Mouse (Mus musculus) MEL (cell line): ENCODE data around the gene Rab3gap2. TPM values are rescaled to one million over a fixed set of nuclear protein-coding genes. Genes with fewer than 3 reads are reported as not detected.

Experiments
- DNase-seq: peaks from one replicate; pipeline ENCODE4 v3.0.0; 2011; ENCODE audit warnings: low read depth, low spot score
- H3K27ac ChIP-seq: 2 replicates; pipeline ENCODE4 v1.5.1; 2012; ENCODE audit warnings: low read depth, mild to moderate bottlenecking, control low read depth, low read length, moderate library complexity; ENCODE audit not compliant: control insufficient read depth
- H3K27me3 ChIP-seq, 2 experiments: fragments of 150-350 bp in 1 of 2; sonication (generic) in 1 of 2; 2 replicates each; pipeline ENCODE4 v1.6.1; 2012; ENCODE audit warnings: low read length in 2 of 2, mild to moderate bottlenecking in 2 of 2, improper control_type of control experiment in 1 of 2, moderate library complexity in 1 of 2; ENCODE audit not compliant: insufficient read depth in 2 of 2, control insufficient read depth in 1 of 2
- H3K36me3 ChIP-seq, 2 experiments: 2 replicates each; pipeline ENCODE4 v1.6.1; 2012 to 2014; ENCODE audit warnings: low read length in 2 of 2, improper control_type of control experiment in 1 of 2, inconsistent platforms in 1 of 2, mild to moderate bottlenecking in 1 of 2; ENCODE audit not compliant: insufficient read depth in 2 of 2, control insufficient read depth in 1 of 2
- H3K4me1 ChIP-seq, 2 experiments: fragments of 150-350 bp in 1 of 2; sonication (generic) in 1 of 2; 2 replicates each; pipeline ENCODE4 v1.6.1; 2012; ENCODE audit warnings: low read length in 2 of 2, improper control_type of control experiment in 1 of 2, mild to moderate bottlenecking in 1 of 2; ENCODE audit not compliant: insufficient read depth in 2 of 2, control insufficient read depth in 1 of 2
- H3K4me3 ChIP-seq, 2 experiments: fragments of 150-350 bp in 1 of 2; sonication (generic) in 1 of 2; 2 replicates each; pipeline ENCODE4 v1.5.1; 2012; ENCODE audit warnings: low read depth in 2 of 2, low read length in 2 of 2, mild to moderate bottlenecking in 2 of 2, moderate library complexity in 2 of 2, control low read depth in 1 of 2, improper control_type of control experiment in 1 of 2; ENCODE audit not compliant: control insufficient read depth in 1 of 2, insufficient read depth in 1 of 2
- H3K79me2 ChIP-seq: 2 replicates; pipeline ENCODE4 v1.6.1; 2012; ENCODE audit warnings: mild to moderate bottlenecking, low read length, moderate library complexity; ENCODE audit not compliant: control insufficient read depth, poor library complexity, insufficient read depth
- H3K9ac ChIP-seq: 2 replicates; pipeline ENCODE4 v1.6.1; 2012; ENCODE audit warnings: low read depth, mild to moderate bottlenecking, control low read depth, low read length, moderate library complexity; ENCODE audit not compliant: control insufficient read depth, poor library complexity, severe bottlenecking
- H3K9me3 ChIP-seq: fragments of 150-350 bp; sonication (generic); replicated peaks from 2 replicates; pipeline ENCODE4 v1.6.1; 2012; ENCODE audit warnings: mild to moderate bottlenecking, low read length, improper control_type of control experiment, moderate library complexity; ENCODE audit not compliant: insufficient read depth
- CHD1 ChIP-seq: IDR thresholded peaks from 2 replicates; pipeline ENCODE4 v1.6.1; 2012; ENCODE audit warnings: low read depth, mild to moderate bottlenecking, inconsistent platforms, low read length, improper control_type of control experiment
- CTCF ChIP-seq, 3 experiments: IDR thresholded peaks in 2 of 3; conservative IDR thresholded peaks in 1 of 3; 2 replicates each; pipeline ENCODE4 v1.5.1; 2011 to 2012; ENCODE audit warnings: low read length in 3 of 3, low read depth in 2 of 3, mild to moderate bottlenecking in 2 of 3, improper control_type of control experiment in 1 of 3, inconsistent platforms in 1 of 3, mixed read lengths in 1 of 3, moderate library complexity in 1 of 3; ENCODE audit not compliant: control insufficient read depth in 1 of 3, insufficient read depth in 1 of 3, poor library complexity in 1 of 3, severe bottlenecking in 1 of 3
- E2F4 ChIP-seq: IDR thresholded peaks from 2 replicates; pipeline ENCODE4 v1.6.1; 2011; ENCODE audit warnings: low read depth, low read length, improper control_type of control experiment, borderline replicate concordance
- ELF1 ChIP-seq: IDR thresholded peaks from 2 replicates; pipeline ENCODE4 v1.6.1; 2014; ENCODE audit warnings: low read depth, mild to moderate bottlenecking, inconsistent platforms, low read length, improper control_type of control experiment, moderate library complexity
- ETS1 ChIP-seq: IDR thresholded peaks from 2 replicates; pipeline ENCODE4 v1.6.1; 2012; ENCODE audit warnings: low read depth, mild to moderate bottlenecking, inconsistent platforms, low read length, improper control_type of control experiment, moderate library complexity
- GABPA ChIP-seq: IDR thresholded peaks from 2 replicates; pipeline ENCODE4 v1.6.1; 2012; ENCODE audit warnings: low read depth, mild to moderate bottlenecking, inconsistent platforms, low read length, improper control_type of control experiment, moderate library complexity
- GATA1 ChIP-seq: IDR thresholded peaks from 2 replicates; pipeline ENCODE4 v1.6.1; 2011; ENCODE audit warnings: low read depth, low read length, improper control_type of control experiment
- KAT2A ChIP-seq: conservative IDR thresholded peaks from 2 replicates; pipeline ENCODE4 v1.6.1; 2012; ENCODE audit warnings: low read depth, low read length, improper control_type of control experiment, inconsistent platforms
- MXI1 ChIP-seq: IDR thresholded peaks from 2 replicates; pipeline ENCODE4 v1.6.1; 2011; ENCODE audit warnings: mild to moderate bottlenecking, low read depth, low read length, improper control_type of control experiment
- MYB ChIP-seq: IDR thresholded peaks from 2 replicates; pipeline ENCODE4 v1.6.1; 2011; ENCODE audit warnings: mild to moderate bottlenecking, low read depth, low read length, improper control_type of control experiment
- MYC ChIP-seq: IDR thresholded peaks from 2 replicates; pipeline ENCODE4 v1.6.1; 2011; ENCODE audit warnings: low read depth, mild to moderate bottlenecking, low read length, improper control_type of control experiment, moderate library complexity
- NELFE ChIP-seq: IDR thresholded peaks from 2 replicates; pipeline ENCODE4 v1.6.1; 2011; ENCODE audit warnings: low read depth, low read length, improper control_type of control experiment
- NRF1 ChIP-seq: IDR thresholded peaks from 2 replicates; pipeline ENCODE4 v1.6.1; 2014; ENCODE audit warnings: low read depth, mild to moderate bottlenecking, inconsistent platforms, low read length, improper control_type of control experiment, moderate library complexity; ENCODE audit not compliant: poor library complexity, insufficient read depth, severe bottlenecking
- POLR2A ChIP-seq, 2 experiments: IDR thresholded peaks; 2 replicates each; pipeline ENCODE4 v1.6.1; 2011 to 2012; ENCODE audit warnings: low read length in 2 of 2, mild to moderate bottlenecking in 2 of 2, control low read depth in 1 of 2, improper control_type of control experiment in 1 of 2, low read depth in 1 of 2, moderate library complexity in 1 of 2; ENCODE audit not compliant: control insufficient read depth in 1 of 2, insufficient read depth in 1 of 2, poor library complexity in 1 of 2
- POLR2AphosphoS5 ChIP-seq: IDR thresholded peaks from 2 replicates; pipeline ENCODE4 v1.6.1; 2012; ENCODE audit warnings: low read depth, borderline replicate concordance, mild to moderate bottlenecking, inconsistent platforms, low read length, moderate library complexity, mixed read lengths
- RAD21 ChIP-seq: IDR thresholded peaks from 2 replicates; pipeline ENCODE4 v1.6.1; 2011; ENCODE audit warnings: mild to moderate bottlenecking, low read depth, low read length, improper control_type of control experiment
- SIN3A ChIP-seq: IDR thresholded peaks from 2 replicates; pipeline ENCODE4 v1.6.1; 2012; ENCODE audit warnings: low read length, improper control_type of control experiment, inconsistent platforms
- USF1 ChIP-seq: IDR thresholded peaks from 2 replicates; pipeline ENCODE4 v1.6.1; 2014; ENCODE audit warnings: low read depth, mild to moderate bottlenecking, inconsistent platforms, low read length, improper control_type of control experiment, moderate library complexity
- ZNF384 ChIP-seq: IDR thresholded peaks from 2 replicates; pipeline ENCODE4 v1.6.1; 2012; ENCODE audit warnings: low read depth, mild to moderate bottlenecking, inconsistent platforms, low read length, improper control_type of control experiment
- polyA plus RNA-seq, 2 experiments: library from polyadenylated mRNA; stranded (reverse) in 1 of 2; unstranded in 1 of 2; fragments of >175 nt in 1 of 2; fragments of >200 nt in 1 of 2; gene quantifications; 2 replicates each; pipeline versions ENCODE4 v1.2.1 to v1.2.4; 2012; ENCODE audit warnings: low replicate concordance in 2 of 2, low read depth in 1 of 2; ENCODE audit not compliant: insufficient read length in 2 of 2, insufficient read depth in 1 of 2, missing spikeins in 1 of 2
- total RNA-seq: library from RNA; depleted of rRNA; stranded (reverse); fragments of 300-350 nt; gene quantifications from 2 replicates; pipeline ENCODE4 v1.2.3, GENCODE M21; 2012

The Rab3gap2 gene
- total and polyA plus RNA-seq, 3 experiments: 24.1 to 40.1 TPM; not detected in 1

DNA sequence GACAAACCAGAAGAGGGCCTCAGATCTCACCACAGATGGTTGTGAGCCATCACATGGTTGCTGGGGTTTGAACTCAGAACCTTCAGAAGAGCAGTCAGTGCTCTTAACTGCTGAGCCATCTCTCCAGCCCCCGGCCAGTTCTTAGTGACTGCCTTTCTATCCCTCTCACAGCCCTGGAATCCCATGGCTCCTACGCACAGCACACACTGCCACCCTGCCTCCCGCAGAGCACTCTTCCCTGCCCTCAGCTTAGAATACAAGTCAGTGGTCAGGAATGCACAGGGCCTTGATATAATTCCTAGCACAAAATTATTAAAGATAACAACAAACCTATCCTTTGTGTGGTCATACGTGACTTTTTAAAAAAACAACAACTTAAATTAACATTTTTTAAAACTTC, 110.6 kb downstream of the Rab3gap2 start:
- no peaks in the 10 kb centered on the region for H3K4me1 ChIP-seq
- H3K4me3 ChIP-seq: no peak overlapping the region
- no peaks in the 10 kb centered on the region for H3K79me2 ChIP-seq
- H3K27me3 ChIP-seq: no peaks in the 10 kb centered on the region
- H3K9ac ChIP-seq: no peak overlapping the region
- no peak for DNase-seq
- TF ChIP-seq POLR2AphosphoS5 (no peak), SIN3A (no peak), NRF1 (no peak), E2F4 (no peak), USF1 (no peak)
- peaks cover 0 to 14% of the 10 kb centered on the region in 2 experiments; a peak in 2 of 4 replicates for H3K36me3 ChIP-seq
- H3K9me3 ChIP-seq: no peaks in the 10 kb centered on the region
- H3K27ac ChIP-seq: no peak overlapping the region

DNA sequence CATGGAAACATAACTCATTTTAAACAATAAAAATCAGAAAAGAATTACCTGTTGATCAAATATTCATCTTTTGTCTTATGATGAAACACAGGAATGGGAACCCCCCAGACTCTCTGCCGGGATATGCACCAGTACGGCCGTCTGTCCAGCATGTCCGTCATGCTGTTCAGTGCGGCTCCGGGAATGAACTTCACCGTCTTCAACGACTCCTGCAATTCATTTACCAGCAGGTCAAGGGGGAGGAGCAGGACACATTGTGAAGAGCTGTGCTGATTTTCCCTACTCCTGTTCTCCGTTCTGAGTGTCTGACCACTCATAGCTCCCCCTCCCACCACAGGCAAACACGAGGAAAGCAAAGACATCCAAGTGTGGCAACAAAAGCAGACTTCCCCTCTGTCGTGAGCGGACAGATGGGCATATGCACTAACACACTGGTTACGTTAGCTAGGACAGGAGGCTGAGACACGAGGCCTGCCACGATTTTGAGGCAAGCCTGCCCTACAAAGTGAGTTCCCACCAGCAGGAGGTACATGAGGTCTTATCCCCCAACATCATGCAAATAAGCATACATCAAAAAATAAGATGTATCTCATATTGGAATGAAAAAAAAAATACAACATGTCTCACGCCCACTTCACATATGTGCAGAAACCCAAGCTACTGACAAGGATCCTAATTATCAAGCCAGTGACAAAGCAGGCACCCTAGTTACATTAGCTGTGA, 112.1 kb downstream of the Rab3gap2 start:
- Histone ChIP-seq H3K4me3 (no peak overlapping the region), H3K9ac (no peak overlapping the region), H3K27ac (no peak overlapping the region), H3K36me3 (peaks cover 0 to 18% of the 10 kb centered on the region in 2 experiments; a peak in 2 of 4 replicates), H3K79me2 (no peaks in the 10 kb centered on the region), H3K4me1 (no peaks in the 10 kb centered on the region), H3K9me3 (no peaks in the 10 kb centered on the region), H3K27me3 (no peaks in the 10 kb centered on the region)
- TF ChIP-seq ETS1: no peak
- no peak for TF ChIP-seq CTCF (IDR thresholded peaks at IDR 0.05 in 2 of 3, conservative IDR thresholded peaks at IDR 0.05 in 1 of 3; ENCODE audit: control insufficient read depth in 1 of 3, insufficient read depth in 1 of 3, low read depth in 2 of 3, low read length in 3 of 3, poor library complexity in 1 of 3, severe bottlenecking in 1 of 3)
- no peak for TF ChIP-seq MYC
- no peak for TF ChIP-seq MYB
- TF ChIP-seq SIN3A: no peak
- no peak for TF ChIP-seq ZNF384
- no peak for TF ChIP-seq KAT2A
- TF ChIP-seq NELFE: no peak
- no peak for TF ChIP-seq MXI1
- no peak for TF ChIP-seq POLR2A (IDR thresholded peaks at IDR 0.05; ENCODE audit: control insufficient read depth in 1 of 2, insufficient read depth in 1 of 2, low read depth in 1 of 2, low read length in 2 of 2, poor library complexity in 1 of 2)
- no peak for TF ChIP-seq ELF1
- no peak for TF ChIP-seq CHD1
- no peak for TF ChIP-seq RAD21
- TF ChIP-seq GATA1: no peak
- TF ChIP-seq GABPA: no peak
- no peak for DNase-seq
